Mouse (Mus musculus) olfactory bulb, adult 2 months (tissue): Measurements from ENCODE around the gene Fbln7. TPM values are rescaled to one million over a fixed set of nuclear protein-coding genes. Genes with fewer than 3 reads are reported as not detected.

ENCODE experiments used
- H3K27ac ChIP-seq: fragments of 200-500 bp; 2 replicates; pipeline ENCODE4 v1.5.1; 2012; ENCODE audit warnings: low read depth, low read length; ENCODE audit not compliant: insufficient read depth
- H3K4me1 ChIP-seq: fragments of 200-500 bp; 2 replicates; pipeline ENCODE4 v1.6.1; 2012; ENCODE audit warnings: low read length; ENCODE audit not compliant: control insufficient read depth, insufficient read depth
- H3K4me3 ChIP-seq: fragments of 200-500 bp; 2 replicates; pipeline ENCODE4 v1.5.1; 2012; ENCODE audit warnings: mild to moderate bottlenecking, low read depth, low read length, moderate library complexity; ENCODE audit not compliant: insufficient read depth
- CTCF ChIP-seq: fragments of 200-500 bp; IDR thresholded peaks from 2 replicates; pipeline ENCODE4 v1.5.1; 2012; ENCODE audit warnings: low read depth, mild to moderate bottlenecking, low read length, moderate library complexity; ENCODE audit not compliant: insufficient read depth
- POLR2A ChIP-seq: fragments of 200-500 bp; IDR thresholded peaks from 2 replicates; pipeline ENCODE4 v1.6.1; 2012; ENCODE audit warnings: mild to moderate bottlenecking, low read depth, low read length, moderate library complexity; ENCODE audit not compliant: insufficient read depth
- WGBS: fragments of 180-500 bp; shearing (Covaris S2); methylation state at CpG from one replicate; pipeline ENCODE4 v1.1.7; 2018; 5-methylcytosine and 5-hydroxymethylcytosine counted together
- polyA plus RNA-seq: library from polyadenylated mRNA; stranded (reverse); fragments of >200 nt; gene quantifications from 2 replicates; pipeline ENCODE4 v1.2.4, GENCODE M21; 2012; ENCODE audit warnings: low replicate concordance; ENCODE audit not compliant: missing spikeins, insufficient read depth, insufficient read length

Gene Fbln7
- not detected in 2 replicates for polyA plus RNA-seq

- 94% methylated on average over 9 of the region's 9 CpGs for WGBS
Measured at GRCm38 (mm10) chr2:128862636-128863035, at the start of gene Fbln7. TSS of gene Fbln7 (plus strand) at chr2:128862981.

GRCm38 (mm10) chr2:128816311-128816710, 46.5 kb upstream of the Fbln7 start:
- Histone ChIP-seq H3K4me1 (no peaks in the 10 kb centered on the region; the same call in 1 of the 2 replicates), H3K27ac (no peak overlapping the region), H3K4me3 (no peak overlapping the region)
- TF ChIP-seq POLR2A (no peak), CTCF (no peak)
- 67% methylated on average over 1 of the region's 1 CpGs for WGBS

More at GRCm38 (mm10) chr2:128862636-128863035, at the start of gene Fbln7:
- Histone ChIP-seq H3K4me1 (peaks cover 8% of the 10 kb centered on the region), H3K27ac (no peak within 1 kb of the TSS), H3K4me3 (peak within 1 kb of the TSS; percentile 38)
- TF ChIP-seq CTCF (no peak), POLR2A (no peak)

GRCm38 (mm10) chr2:128816916-128817315, 45.9 kb upstream of the Fbln7 start:
- Histone ChIP-seq H3K27ac (no peak overlapping the region), H3K4me1 (no peaks in the 10 kb centered on the region; the same call in 1 of the 2 replicates), H3K4me3 (no peak overlapping the region)
- TF ChIP-seq CTCF (no peak), POLR2A (no peak)
- WGBS, result 14% methylated on average over 6 of the region's 6 CpGs

- H3K4me1 ChIP-seq, result no peaks in the 10 kb centered on the region; the same call in 1 of the 2 replicates
- WGBS, result 0% methylated on average over 7 of the region's 7 CpGs
- peak overlapping the region; percentile 97 for H3K27ac ChIP-seq
- TF ChIP-seq CTCF, result no peak
- no peak; the same call in 1 of the 2 replicates for TF ChIP-seq POLR2A
- H3K4me3 ChIP-seq, result peak overlapping the region; percentile 94
Measured at GRCm38 (mm10) chr2:128817387-128817785, 45.4 kb upstream of the Fbln7 start.

- no peaks in the 10 kb centered on the region; the same call in 1 of the 2 replicates for H3K4me1 ChIP-seq
- WGBS, result under 1% methylated on average over 59 of the region's 59 CpGs
- H3K4me3 ChIP-seq, result peak within 1 kb of the TSS; percentile 94
- TF ChIP-seq POLR2A, result peak; percentile 83
- no peak for TF ChIP-seq CTCF
- H3K27ac ChIP-seq, result peak within 1 kb of the TSS; percentile 97
Measured at GRCm38 (mm10) chr2:128817786-128818681, 44.7 kb upstream of the Fbln7 start, which contains the start of gene Tmem87b. TSS of gene Tmem87b (plus strand) at chr2:128818118.

GRCm38 (mm10) chr2:128818956-128819643, 43.7 kb upstream of the Fbln7 start:
- Histone ChIP-seq H3K4me1 (no peaks in the 10 kb centered on the region; the same call in 1 of the 2 replicates), H3K27ac (peak overlapping the region; percentile 68), H3K4me3 (peak overlapping the region; percentile 94)
- no peak for TF ChIP-seq CTCF
- TF ChIP-seq POLR2A, result no peak
- WGBS, result 9% methylated on average over 14 of the region's 14 CpGs

- WGBS, result 72% methylated on average over 2 of the region's 2 CpGs
Measured at GRCm38 (mm10) chr2:128820631-128821030, 42.1 kb upstream of the Fbln7 start.

GRCm38 (mm10) chr2:128823893-128824292, 38.9 kb upstream of the Fbln7 start:
- Histone ChIP-seq H3K27ac (no peak overlapping the region), H3K4me1 (no peaks in the 10 kb centered on the region; the same call in 1 of the 2 replicates), H3K4me3 (no peak overlapping the region)
- WGBS, result 78% methylated on average over 5 of the region's 5 CpGs
- TF ChIP-seq POLR2A (no peak), CTCF (no peak)

More at GRCm38 (mm10) chr2:128820631-128821030, 42.1 kb upstream of the Fbln7 start:
- TF ChIP-seq CTCF (no peak), POLR2A (no peak)
- no peak overlapping the region for H3K27ac ChIP-seq
- H3K4me1 ChIP-seq, result no peaks in the 10 kb centered on the region; the same call in 1 of the 2 replicates
- H3K4me3 ChIP-seq, result no peak overlapping the region

GRCm38 (mm10) chr2:128827787-128828186, 35.0 kb upstream of the Fbln7 start:
- H3K4me3 ChIP-seq, result no peak overlapping the region
- H3K4me1 ChIP-seq, result no peaks in the 10 kb centered on the region
- no peak for TF ChIP-seq CTCF
- TF ChIP-seq POLR2A, result no peak
- no peak overlapping the region for H3K27ac ChIP-seq
- 100% methylated on average over 1 of the region's 1 CpGs for WGBS
